In the genomic region with DNA sequence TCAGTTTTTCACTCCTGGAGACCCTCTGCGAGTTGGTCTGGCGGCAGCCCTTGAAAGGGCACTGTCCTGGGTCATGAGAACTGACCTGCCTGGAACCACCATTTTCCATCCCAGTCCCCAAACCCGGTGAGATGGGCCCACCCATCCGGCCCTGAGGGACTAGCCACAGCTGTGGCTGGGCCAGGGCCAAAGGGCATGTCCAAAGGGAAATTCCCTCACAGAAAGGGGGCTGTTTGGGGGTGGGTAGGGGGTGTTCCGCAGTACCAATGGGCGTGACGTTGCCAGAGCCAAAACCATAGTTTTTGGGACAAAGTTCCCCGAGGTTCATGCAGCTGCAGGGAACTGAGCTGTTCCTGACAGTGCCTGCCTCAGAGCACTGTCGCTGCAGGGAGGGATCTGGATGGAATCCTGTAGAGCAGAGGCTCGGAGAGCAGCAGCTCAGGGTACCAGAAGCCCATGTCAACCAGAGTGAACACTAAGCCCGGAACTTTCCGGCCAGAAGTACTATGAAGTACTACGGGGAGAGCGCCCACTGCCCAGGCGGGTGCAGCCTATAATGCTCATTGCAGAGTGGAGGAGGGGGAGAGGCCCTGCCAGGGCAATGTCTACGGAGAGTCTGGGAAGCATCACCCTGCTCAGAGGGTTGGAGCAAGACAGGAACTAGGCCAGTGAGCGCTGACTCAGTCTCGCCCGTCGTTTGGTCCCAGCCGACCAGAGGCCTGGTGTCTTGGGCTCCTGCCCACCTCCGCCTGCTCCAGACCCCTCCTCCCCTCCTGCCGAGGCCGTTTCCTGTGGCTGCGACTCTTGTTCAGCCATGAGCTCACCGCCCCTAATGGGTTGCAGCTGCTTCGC, we compare ENCODE assay signal across 7 mouse cellular contexts. TPM values are rescaled to one million over a fixed set of nuclear protein-coding genes. Genes with fewer than 3 reads are reported as not detected.
DNase-seq lines count a peak whose midpoint lies in the region; ATAC-seq lines count a peak whose summit lies in the region.

No protein-coding gene starts in this region.

- peak overlapping the region; percentile 73 for H3K4me3 ChIP-seq in forebrain, embryonic 12.5 days (replicated peaks)

- H3K27ac ChIP-seq in forebrain, embryonic 12.5 days: peak overlapping the region; percentile 89

- ATAC-seq in forebrain, embryonic 12.5 days (ENCODE audit: low FRiP score): peak; percentile 51

- peak overlapping the region; percentile 88 for H3K9ac ChIP-seq in forebrain, embryonic 12.5 days

- H3K27me3 ChIP-seq in forebrain, embryonic 12.5 days: no peaks in the 10 kb centered on the region

- H3K4me2 ChIP-seq in forebrain, embryonic 12.5 days: peak overlapping the region; percentile 92

- whole genome bisulfite sequencing in forebrain, embryonic 12.5 days: under 1% methylated on average over 27 of the region's 27 CpGs

- no peaks in the 10 kb centered on the region for H3K9me3 ChIP-seq in forebrain, embryonic 12.5 days

- DNase-seq in Muller cell, postnatal 12 days (ENCODE audit: inconsistent ontology term): peak; percentile 96
- peak; percentile 38 for DNase-seq in cerebellum, adult 11 months
- DNase-seq in heart, postnatal 10 days: peak; percentile 89 to 93
- DNase-seq in layer of hippocampus, postnatal 10 days (ENCODE audit: low spot score in 2 of 2): peak; percentile 74 to 81
- DNase-seq in lung, postnatal 4 days: peak; percentile 84 to 93
- DNase-seq in right cerebral cortex, postnatal 14 days: peak; percentile 72

- intact Hi-C loops in heart, postnatal 10 days (cut with DNase I): no loop called here

- H3K4me1 ChIP-seq in forebrain, embryonic 12.5 days: peaks cover 46% of the 10 kb centered on the region

- H3K36me3 ChIP-seq in forebrain, embryonic 12.5 days (replicated peaks): peaks cover 38% of the 10 kb centered on the region

RNA-seq across cellular contexts. Expression of gene Arhgef40, which starts 1.0 kb away (rescaled TPM):
- polyA plus RNA-seq in forebrain, embryonic 12.5 days (2016; fragmentation: Nextera tagmentation; extraction: Ambion mirVana): 116 and 117 TPM in 2 replicates
- total RNA-seq in heart, postnatal 10 days (2021): 10 to 100 TPM; 52.7 to 57.9 TPM
- total RNA-seq in layer of hippocampus, postnatal 10 days (2021): 10 to 100 TPM; 53.4 to 59.6 TPM

RNA-seq across cellular contexts. Expression of gene Tmem253, which starts 29.9 kb away (rescaled TPM):
- polyA plus RNA-seq in forebrain, embryonic 12.5 days (2016; fragmentation: Nextera tagmentation; extraction: Ambion mirVana): 1.1 TPM in 2 replicates
- total RNA-seq in heart, postnatal 10 days (2021): 1 to 10 TPM in 1 of 2 experiments, under 1 TPM in 1; 0.82 to 1.7 TPM
- total RNA-seq in layer of hippocampus, postnatal 10 days (2021): under 1 TPM in 1 of 2 experiments, not detected in 1; 0.51 TPM

RNA-seq across cellular contexts. Expression of gene Zfp219, which starts 35.0 kb away (rescaled TPM):
- 97.1 and 101 TPM in 2 replicates for polyA plus RNA-seq in forebrain, embryonic 12.5 days (2016; fragmentation: Nextera tagmentation; extraction: Ambion mirVana)
- 10 to 100 TPM; 33.8 to 38.0 TPM for total RNA-seq in heart, postnatal 10 days (2021)
- total RNA-seq in layer of hippocampus, postnatal 10 days (2021): 10 to 100 TPM; 43.5 to 45.0 TPM

RNA-seq across cellular contexts. Expression of gene Olfr221, which starts 56.7 kb away (rescaled TPM):
- not detected in 2 replicates for polyA plus RNA-seq in forebrain, embryonic 12.5 days (2016; fragmentation: Nextera tagmentation; extraction: Ambion mirVana)
- not detected for total RNA-seq in heart, postnatal 10 days (2021)
- not detected for total RNA-seq in layer of hippocampus, postnatal 10 days (2021)

Comparison
In these comparisons a context has a peak if more than half of its experiments do, and no peak if none do; other contexts are left out.
1. Peak in every context shown above with its lines: DNase-seq, ATAC-seq, H3K4me3 ChIP-seq and H3K27ac ChIP-seq.
2. DNase-seq: peak in every context shown above with its lines; median percentile 96 in Muller cell, postnatal 12 days; 91 in heart, postnatal 10 days; 88 in lung, postnatal 4 days; 78 in layer of hippocampus, postnatal 10 days; 72 in right cerebral cortex, postnatal 14 days; 38 in cerebellum, adult 11 months.